Mouse (Mus musculus): Measurements from ENCODE around the gene Cela3b. TPM values are rescaled to one million over a fixed set of nuclear protein-coding genes. Genes with fewer than 3 reads are reported as not detected.

Cela3b gene
- polyA plus RNA-seq, 1 experiment from 2014 or later: not detected

GRCm38 (mm10) chr4:137390196-137390595, 40.1 kb downstream of the Cela3b start:
- no peak overlapping the region for H3K27ac ChIP-seq (ENCODE audit: low read depth, low read length)
- no peaks in the 10 kb centered on the region for H3K27me3 ChIP-seq (ENCODE audit: control insufficient read depth, insufficient read depth, low read length)
- no peaks in the 10 kb centered on the region for H3K9me3 ChIP-seq (ENCODE audit: control insufficient read depth, low read length)
- no peak for DNase-seq (ENCODE audit: low spot score)
- H3K4me1 ChIP-seq (replicated peaks; ENCODE audit: control insufficient read depth, insufficient read depth, low read length): 0 out of 2 replicates have a peak, but pooled peaks cover 2% of the 10 kb centered on the region
- H3K36me3 ChIP-seq (ENCODE audit: control insufficient read depth, insufficient read depth, low read length): no peaks in the 10 kb centered on the region
- WGBS: 97% methylated on average over 4 of the region's 4 CpGs
- no peak for ATAC-seq (replicated peaks; ENCODE audit: low FRiP score)
- H3K4me3 ChIP-seq (ENCODE audit: low read depth, low read length): no peak overlapping the region
- H3K9ac ChIP-seq (ENCODE audit: low read length): no peak overlapping the region
- H3K4me2 ChIP-seq (ENCODE audit: low read depth, low read length, severe bottlenecking): no peak overlapping the region

GRCm38 (mm10) chr4:137388983-137389382, 41.4 kb downstream of the Cela3b start:
- Histone ChIP-seq H3K4me2 (ENCODE audit: low read depth, low read length, severe bottlenecking) (peak overlapping the region; percentile 59), H3K27me3 (ENCODE audit: control insufficient read depth, insufficient read depth, low read length) (no peaks in the 10 kb centered on the region), H3K4me3 (ENCODE audit: low read depth, low read length) (peak overlapping the region; percentile 69), H3K27ac (ENCODE audit: low read depth, low read length) (no peak overlapping the region), H3K9ac (ENCODE audit: low read length) (peak overlapping the region; percentile 83), H3K9me3 (ENCODE audit: control insufficient read depth, low read length) (no peaks in the 10 kb centered on the region), H3K4me1 (replicated peaks; ENCODE audit: control insufficient read depth, insufficient read depth, low read length) (0 out of 2 replicates have a peak, but pooled peaks cover 2% of the 10 kb centered on the region), H3K36me3 (ENCODE audit: control insufficient read depth, insufficient read depth, low read length) (no peaks in the 10 kb centered on the region)
- DNase-seq (ENCODE audit: low spot score) (no peak), ATAC-seq (replicated peaks; ENCODE audit: low FRiP score) (no peak)
- WGBS: 48% methylated on average over 6 of the region's 6 CpGs

- peak; percentile 88 for DNase-seq (ENCODE audit: low spot score)
- no peaks in the 10 kb centered on the region for H3K27me3 ChIP-seq (ENCODE audit: control insufficient read depth, insufficient read depth, low read length)
- H3K4me2 ChIP-seq (ENCODE audit: low read depth, low read length, severe bottlenecking): peak overlapping the region; percentile 59
- peak; percentile 90 for ATAC-seq (replicated peaks; ENCODE audit: low FRiP score)
- H3K27ac ChIP-seq (ENCODE audit: low read depth, low read length): peak overlapping the region; percentile 72
- H3K36me3 ChIP-seq (ENCODE audit: control insufficient read depth, insufficient read depth, low read length): no peaks in the 10 kb centered on the region
- peak overlapping the region; percentile 69 for H3K4me3 ChIP-seq (ENCODE audit: low read depth, low read length)
- H3K4me1 ChIP-seq (replicated peaks; ENCODE audit: control insufficient read depth, insufficient read depth, low read length): 0 out of 2 replicates have a peak, but pooled peaks cover 2% of the 10 kb centered on the region
- H3K9me3 ChIP-seq (ENCODE audit: control insufficient read depth, low read length): no peaks in the 10 kb centered on the region
- peak overlapping the region; percentile 83 for H3K9ac ChIP-seq (ENCODE audit: low read length)
- under 1% methylated on average over 46 of the region's 46 CpGs for WGBS
Observed at GRCm38 (mm10) chr4:137388059-137388794, 42.1 kb downstream of the Cela3b start.

GRCm38 (mm10) chr4:137387482-137388058, 42.8 kb downstream of the Cela3b start:
- H3K4me2 ChIP-seq (ENCODE audit: low read depth, low read length, severe bottlenecking): peak overlapping the region; percentile 59
- H3K4me1 ChIP-seq (replicated peaks; ENCODE audit: control insufficient read depth, insufficient read depth, low read length): 0 out of 2 replicates have a peak, but pooled peaks cover 2% of the 10 kb centered on the region
- peak overlapping the region; percentile 83 for H3K9ac ChIP-seq (ENCODE audit: low read length)
- DNase-seq (ENCODE audit: low spot score) (no peak), ATAC-seq (replicated peaks; ENCODE audit: low FRiP score) (no peak)
- no peaks in the 10 kb centered on the region for H3K27me3 ChIP-seq (ENCODE audit: control insufficient read depth, insufficient read depth, low read length)
- H3K9me3 ChIP-seq (ENCODE audit: control insufficient read depth, low read length): no peaks in the 10 kb centered on the region
- H3K4me3 ChIP-seq (ENCODE audit: low read depth, low read length): peak overlapping the region; percentile 69
- peak overlapping the region; percentile 72 for H3K27ac ChIP-seq (ENCODE audit: low read depth, low read length)
- under 1% methylated on average over 20 of the region's 20 CpGs for WGBS
- no peaks in the 10 kb centered on the region for H3K36me3 ChIP-seq (ENCODE audit: control insufficient read depth, insufficient read depth, low read length)

- Histone ChIP-seq H3K4me3 (ENCODE audit: low read depth, low read length) (no peak overlapping the region), H3K27me3 (ENCODE audit: control insufficient read depth, insufficient read depth, low read length) (no peaks in the 10 kb centered on the region), H3K4me2 (ENCODE audit: low read depth, low read length, severe bottlenecking) (no peak overlapping the region), H3K9me3 (ENCODE audit: control insufficient read depth, low read length) (no peaks in the 10 kb centered on the region), H3K27ac (ENCODE audit: low read depth, low read length) (no peak overlapping the region), H3K36me3 (ENCODE audit: control insufficient read depth, insufficient read depth, low read length) (no peaks in the 10 kb centered on the region), H3K9ac (ENCODE audit: low read length) (no peak overlapping the region), H3K4me1 (replicated peaks; ENCODE audit: control insufficient read depth, insufficient read depth, low read length) (no peaks in the 10 kb centered on the region)
- no peak for ATAC-seq (replicated peaks; ENCODE audit: low FRiP score)
- WGBS: 39% methylated on average over 14 of the region's 16 CpGs
- DNase-seq (ENCODE audit: low spot score): no peak
Observed at GRCm38 (mm10) chr4:137380702-137381605, 49.4 kb downstream of the Cela3b start.

- no peaks in the 10 kb centered on the region for H3K4me1 ChIP-seq (replicated peaks; ENCODE audit: control insufficient read depth, insufficient read depth, low read length)
- ATAC-seq (replicated peaks; ENCODE audit: low FRiP score) (no peak), DNase-seq (ENCODE audit: low spot score) (no peak)
- H3K27me3 ChIP-seq (ENCODE audit: control insufficient read depth, insufficient read depth, low read length): no peaks in the 10 kb centered on the region
- no peak overlapping the region for H3K4me2 ChIP-seq (ENCODE audit: low read depth, low read length, severe bottlenecking)
- no peaks in the 10 kb centered on the region for H3K9me3 ChIP-seq (ENCODE audit: control insufficient read depth, low read length)
- no peak overlapping the region for H3K4me3 ChIP-seq (ENCODE audit: low read depth, low read length)
- H3K27ac ChIP-seq (ENCODE audit: low read depth, low read length): no peak overlapping the region
- H3K9ac ChIP-seq (ENCODE audit: low read length): no peak overlapping the region
- no peaks in the 10 kb centered on the region for H3K36me3 ChIP-seq (ENCODE audit: control insufficient read depth, insufficient read depth, low read length)
- 89% methylated on average over 10 of the region's 10 CpGs for WGBS
Observed at GRCm38 (mm10) chr4:137379713-137380255, 50.6 kb downstream of the Cela3b start.

- H3K4me1 ChIP-seq (replicated peaks; ENCODE audit: control insufficient read depth, insufficient read depth, low read length): no peaks in the 10 kb centered on the region
- H3K4me3 ChIP-seq (ENCODE audit: low read depth, low read length): no peak overlapping the region
- WGBS: 85% methylated on average over 3 of the region's 3 CpGs
- DNase-seq (ENCODE audit: low spot score): no peak
- H3K27me3 ChIP-seq (ENCODE audit: control insufficient read depth, insufficient read depth, low read length): no peaks in the 10 kb centered on the region
- no peak for ATAC-seq (replicated peaks; ENCODE audit: low FRiP score)
- no peak overlapping the region for H3K4me2 ChIP-seq (ENCODE audit: low read depth, low read length, severe bottlenecking)
- H3K36me3 ChIP-seq (ENCODE audit: control insufficient read depth, insufficient read depth, low read length): no peaks in the 10 kb centered on the region
- no peak overlapping the region for H3K27ac ChIP-seq (ENCODE audit: low read depth, low read length)
- H3K9me3 ChIP-seq (ENCODE audit: control insufficient read depth, low read length): no peaks in the 10 kb centered on the region
- H3K9ac ChIP-seq (ENCODE audit: low read length): no peak overlapping the region
Observed at GRCm38 (mm10) chr4:137379085-137379484, 51.3 kb downstream of the Cela3b start.

Measured in forebrain, embryonic 11.5 days (tissue).